Mouse (Mus musculus) heart, embryonic 15.5 days (tissue): ENCODE measurements around the gene Scfd2. TPM values are rescaled to one million over a fixed set of nuclear protein-coding genes. Genes with fewer than 3 reads are reported as not detected.

Experiments
- ATAC-seq: fragments of 200-750 bp; cut with Nextera tagmentation; replicated peaks from 2 replicates; pipeline ENCODE4 v1.8.0; 2017; ENCODE audit warnings: low read depth, moderate TSS enrichment; ENCODE audit not compliant: insufficient number of reproducible peaks, insufficient read depth, low FRiP score
- H3K27ac ChIP-seq: fragments of 300-500 bp; sonication (generic); 2 replicates; pipeline ENCODE4 v1.5.1; 2015; ENCODE audit warnings: mild to moderate bottlenecking, inconsistent platforms
- H3K27me3 ChIP-seq: fragments of 300-500 bp; sonication (generic); 2 replicates; pipeline ENCODE4 v1.6.1; 2015; ENCODE audit warnings: inconsistent platforms
- H3K36me3 ChIP-seq: fragments of 300-500 bp; sonication (generic); 2 replicates; pipeline ENCODE4 v1.6.1; 2015; ENCODE audit warnings: mild to moderate bottlenecking, inconsistent platforms
- H3K4me1 ChIP-seq: fragments of 300-500 bp; sonication (generic); replicated peaks from 2 replicates; pipeline ENCODE4 v1.6.1; 2015; ENCODE audit warnings: inconsistent platforms
- H3K4me2 ChIP-seq: fragments of 300-500 bp; sonication (generic); 2 replicates; pipeline ENCODE4 v1.6.1; 2015; ENCODE audit warnings: inconsistent platforms, mild to moderate bottlenecking, moderate library complexity
- H3K4me3 ChIP-seq: fragments of 300-500 bp; sonication (generic); 2 replicates; pipeline ENCODE4 v1.5.1; 2015; ENCODE audit warnings: mild to moderate bottlenecking, inconsistent platforms
- H3K9ac ChIP-seq: fragments of 300-500 bp; sonication (generic); 2 replicates; pipeline ENCODE4 v1.6.1; 2015; ENCODE audit warnings: mild to moderate bottlenecking, inconsistent platforms
- H3K9me3 ChIP-seq: fragments of 300-500 bp; sonication (generic); replicated peaks from 2 replicates; pipeline ENCODE4 v1.6.1; 2016; ENCODE audit warnings: inconsistent platforms
- WGBS: fragments of 180-500 bp; shearing (Covaris S2); methylation state at CpG from one replicate; pipeline ENCODE4 v1.1.7; 2015; ENCODE audit warnings: mixed read lengths; 5-methylcytosine and 5-hydroxymethylcytosine counted together
- polyA plus RNA-seq: library from polyadenylated mRNA; unstranded; fragments of >200 nt; fragmentation: Nextera tagmentation; extraction: Ambion mirVana; gene quantifications from 2 replicates; pipeline ENCODE4 v1.2.1, GENCODE M21; 2015

Gene Scfd2
- polyA plus RNA-seq, 1 experiment from 2014 or later = 12.8 TPM

GRCm38 (mm10) chr5:74211346-74211745, 320.2 kb downstream of the Scfd2 start:
- ATAC-seq = no peak; the same call in 1 of the 2 replicates
- no peak overlapping the region for H3K9ac ChIP-seq
- H3K27me3 ChIP-seq = no peaks in the 10 kb centered on the region
- H3K4me1 ChIP-seq = peaks cover 46% of the 10 kb centered on the region
- no peaks in the 10 kb centered on the region for H3K36me3 ChIP-seq
- no peak overlapping the region for H3K4me3 ChIP-seq
- H3K4me2 ChIP-seq = no peak overlapping the region
- 58% methylated on average over 11 of the region's 11 CpGs for WGBS
- no peaks in the 10 kb centered on the region for H3K9me3 ChIP-seq
- no peak overlapping the region for H3K27ac ChIP-seq

- Histone ChIP-seq H3K27me3 (no peaks in the 10 kb centered on the region), H3K27ac (no peak overlapping the region), H3K36me3 (no peaks in the 10 kb centered on the region), H3K9me3 (no peaks in the 10 kb centered on the region), H3K4me2 (no peak overlapping the region), H3K9ac (no peak overlapping the region), H3K4me3 (no peak overlapping the region), H3K4me1 (peaks cover 50% of the 10 kb centered on the region)
- WGBS = 77% methylated on average over 4 of the region's 4 CpGs
- ATAC-seq = no peak
Observed at GRCm38 (mm10) chr5:74209640-74210039, 321.9 kb downstream of the Scfd2 start.

GRCm38 (mm10) chr5:74208438-74208837, 323.1 kb downstream of the Scfd2 start:
- H3K9me3 ChIP-seq = no peaks in the 10 kb centered on the region
- H3K4me3 ChIP-seq = no peak overlapping the region
- H3K4me2 ChIP-seq = no peak overlapping the region
- peak overlapping the region; percentile 61 for H3K27ac ChIP-seq
- peak; percentile 58 for ATAC-seq
- no peaks in the 10 kb centered on the region for H3K36me3 ChIP-seq
- H3K4me1 ChIP-seq = peaks cover 53% of the 10 kb centered on the region
- 20% methylated on average over 7 of the region's 7 CpGs for WGBS
- no peaks in the 10 kb centered on the region for H3K27me3 ChIP-seq
- no peak overlapping the region for H3K9ac ChIP-seq

- no peak for ATAC-seq
- H3K4me2 ChIP-seq = no peak overlapping the region
- H3K36me3 ChIP-seq = no peaks in the 10 kb centered on the region
- H3K4me3 ChIP-seq = no peak overlapping the region
- no peaks in the 10 kb centered on the region for H3K27me3 ChIP-seq
- WGBS = 68% methylated on average over 3 of the region's 3 CpGs
- no peaks in the 10 kb centered on the region for H3K9me3 ChIP-seq
- peak overlapping the region; percentile 61; the same call in 1 of the 2 replicates for H3K27ac ChIP-seq
- H3K9ac ChIP-seq = no peak overlapping the region
- H3K4me1 ChIP-seq = peaks cover 49% of the 10 kb centered on the region
Observed at GRCm38 (mm10) chr5:74207209-74207608, 324.4 kb downstream of the Scfd2 start.

GRCm38 (mm10) chr5:74206649-74207048, 324.9 kb downstream of the Scfd2 start:
- Histone ChIP-seq H3K9ac (no peak overlapping the region), H3K27ac (peak overlapping the region; percentile 89), H3K36me3 (no peaks in the 10 kb centered on the region), H3K9me3 (no peaks in the 10 kb centered on the region), H3K4me3 (no peak overlapping the region), H3K4me2 (peak overlapping the region; percentile 12; the same call in 1 of the 2 replicates), H3K27me3 (no peaks in the 10 kb centered on the region), H3K4me1 (peaks cover 52% of the 10 kb centered on the region)
- no peak for ATAC-seq
- WGBS = 74% methylated on average over 7 of the region's 7 CpGs

GRCm38 (mm10) chr5:74206038-74206437, 325.5 kb downstream of the Scfd2 start:
- WGBS = 31% methylated on average over 7 of the region's 7 CpGs
- no peak overlapping the region for H3K4me3 ChIP-seq
- peaks cover 53% of the 10 kb centered on the region for H3K4me1 ChIP-seq

GRCm38 (mm10) chr5:74205509-74205908, 326.1 kb downstream of the Scfd2 start:
- Histone ChIP-seq H3K4me3 (no peak overlapping the region), H3K9ac (no peak overlapping the region), H3K36me3 (no peaks in the 10 kb centered on the region), H3K4me1 (peaks cover 56% of the 10 kb centered on the region), H3K27ac (peak overlapping the region; percentile 89), H3K9me3 (no peaks in the 10 kb centered on the region), H3K27me3 (no peaks in the 10 kb centered on the region), H3K4me2 (0 out of 2 replicates have a peak overlapping the region, but pooled peaks have one; percentile 2)
- no peak for ATAC-seq
- WGBS = 25% methylated on average over 8 of the region's 8 CpGs

More at GRCm38 (mm10) chr5:74206038-74206437, 325.5 kb downstream of the Scfd2 start:
- peak overlapping the region; percentile 12; the same call in 1 of the 2 replicates for H3K4me2 ChIP-seq
- no peaks in the 10 kb centered on the region for H3K27me3 ChIP-seq
- peak overlapping the region; percentile 89 for H3K27ac ChIP-seq
- no peaks in the 10 kb centered on the region for H3K36me3 ChIP-seq
- no peak overlapping the region for H3K9ac ChIP-seq
- ATAC-seq = peak; percentile 75
- H3K9me3 ChIP-seq = no peaks in the 10 kb centered on the region

- ATAC-seq = no peak
- Histone ChIP-seq H3K4me1 (peaks cover 58% of the 10 kb centered on the region), H3K9me3 (no peaks in the 10 kb centered on the region), H3K4me3 (no peak overlapping the region), H3K36me3 (peaks cover 4% of the 10 kb centered on the region), H3K4me2 (no peak overlapping the region), H3K9ac (no peak overlapping the region), H3K27me3 (no peaks in the 10 kb centered on the region), H3K27ac (no peak overlapping the region)
- WGBS = 72% methylated on average over 5 of the region's 5 CpGs
Observed at GRCm38 (mm10) chr5:74204465-74204864, 327.1 kb downstream of the Scfd2 start.

GRCm38 (mm10) chr5:74202515-74202914, 329.0 kb downstream of the Scfd2 start:
- no peak overlapping the region for H3K9ac ChIP-seq
- no peaks in the 10 kb centered on the region for H3K27me3 ChIP-seq
- no peak for ATAC-seq
- H3K27ac ChIP-seq = peak overlapping the region; percentile 64; the same call in 1 of the 2 replicates
- 81% methylated on average over 4 of the region's 4 CpGs for WGBS
- peaks cover 19% of the 10 kb centered on the region for H3K36me3 ChIP-seq
- no peak overlapping the region for H3K4me2 ChIP-seq
- H3K4me1 ChIP-seq = peaks cover 66% of the 10 kb centered on the region
- H3K4me3 ChIP-seq = no peak overlapping the region
- no peaks in the 10 kb centered on the region for H3K9me3 ChIP-seq

GRCm38 (mm10) chr5:74201570-74202357, 329.8 kb downstream of the Scfd2 start:
- Histone ChIP-seq H3K27ac (peak overlapping the region; percentile 64), H3K4me2 (no peak overlapping the region), H3K4me1 (peaks cover 66% of the 10 kb centered on the region), H3K36me3 (peaks cover 23% of the 10 kb centered on the region), H3K27me3 (no peaks in the 10 kb centered on the region), H3K9me3 (no peaks in the 10 kb centered on the region), H3K9ac (no peak overlapping the region), H3K4me3 (no peak overlapping the region)
- ATAC-seq = no peak; the same call in 1 of the 2 replicates
- WGBS = 59% methylated on average over 10 of the region's 10 CpGs

- Histone ChIP-seq H3K27me3 (no peaks in the 10 kb centered on the region), H3K9me3 (no peaks in the 10 kb centered on the region), H3K9ac (peak overlapping the region; percentile 14; the same call in 1 of the 2 replicates), H3K36me3 (peaks cover 23% of the 10 kb centered on the region), H3K27ac (peak overlapping the region; percentile 64), H3K4me3 (no peak overlapping the region), H3K4me1 (peaks cover 56% of the 10 kb centered on the region), H3K4me2 (no peak overlapping the region; the same call in 1 of the 2 replicates)
- no peak for ATAC-seq
- 60% methylated on average over 8 of the region's 8 CpGs for WGBS
Observed at GRCm38 (mm10) chr5:74200481-74200880, 331.1 kb downstream of the Scfd2 start.
